Mouse (Mus musculus) lung, adult 2 months (tissue): Measurements from ENCODE around the gene Cd3d. TPM values are rescaled to one million over a fixed set of nuclear protein-coding genes. Genes with fewer than 3 reads are reported as not detected.

Experiments
- DNase-seq: peaks from one replicate; pipeline ENCODE4 v3.0.0; 2022
- H3K4me1 ChIP-seq: fragments of 200-500 bp; 2 replicates; pipeline ENCODE4 v1.6.1; 2011; ENCODE audit warnings: low read length; ENCODE audit not compliant: control insufficient read depth, insufficient read depth
- H3K4me3 ChIP-seq: fragments of 200-500 bp; replicated peaks from 2 replicates; pipeline ENCODE3; 2011; ENCODE audit warnings: low read depth, mild to moderate bottlenecking, control low read depth, low read length; ENCODE audit errors: extremely low read depth
- CTCF ChIP-seq: fragments of 200-500 bp; IDR thresholded peaks from 2 replicates; pipeline ENCODE4 v1.5.1; 2011; ENCODE audit warnings: mild to moderate bottlenecking, low read length, control low read depth; ENCODE audit not compliant: insufficient read depth
- POLR2A ChIP-seq: fragments of 200-500 bp; IDR thresholded peaks from 2 replicates; pipeline ENCODE4 v1.6.1; 2011; ENCODE audit warnings: low read depth, mild to moderate bottlenecking, control low read depth, low read length, borderline replicate concordance; ENCODE audit errors: extremely low read depth
- WGBS: fragments of 180-500 bp; shearing (Covaris S2); methylation state at CpG from one replicate; pipeline ENCODE4 v1.1.7; 2018; 5-methylcytosine and 5-hydroxymethylcytosine counted together
- polyA plus RNA-seq: library from polyadenylated mRNA; depleted of rRNA; stranded (reverse); fragments of >200 nt; gene quantifications from 2 replicates; pipeline ENCODE4 v1.2.3, GENCODE M21; 2012

The Cd3d gene
- polyA plus RNA-seq, 1 experiment, result 2.0 TPM

DNA sequence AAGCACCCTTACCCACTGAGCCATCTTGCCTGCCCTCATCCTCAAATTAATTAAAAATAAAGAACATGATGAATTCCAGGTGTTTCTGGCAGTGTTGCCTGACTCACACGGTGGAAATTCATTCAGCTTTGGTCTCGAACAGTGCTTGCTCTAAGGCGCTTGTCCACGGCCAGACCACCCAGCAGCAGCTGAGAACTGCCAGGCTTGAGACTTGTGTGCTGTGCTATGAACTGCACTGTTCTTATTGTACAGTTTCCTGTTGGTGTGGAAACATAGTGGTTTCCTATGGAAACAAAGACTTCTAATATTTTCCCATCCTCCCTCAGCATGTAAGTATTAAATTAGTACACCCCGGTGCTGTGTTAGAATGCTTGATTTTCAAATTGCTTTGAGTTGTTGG lies 5.4 kb downstream of the Cd3d start:
- no peak for DNase-seq
- Histone ChIP-seq H3K4me3 (no peak overlapping the region), H3K4me1 (no peaks in the 10 kb centered on the region)
- TF ChIP-seq CTCF (no peak), POLR2A (no peak)
- WGBS, result 57% methylated on average over 5 of the region's 5 CpGs

DNA sequence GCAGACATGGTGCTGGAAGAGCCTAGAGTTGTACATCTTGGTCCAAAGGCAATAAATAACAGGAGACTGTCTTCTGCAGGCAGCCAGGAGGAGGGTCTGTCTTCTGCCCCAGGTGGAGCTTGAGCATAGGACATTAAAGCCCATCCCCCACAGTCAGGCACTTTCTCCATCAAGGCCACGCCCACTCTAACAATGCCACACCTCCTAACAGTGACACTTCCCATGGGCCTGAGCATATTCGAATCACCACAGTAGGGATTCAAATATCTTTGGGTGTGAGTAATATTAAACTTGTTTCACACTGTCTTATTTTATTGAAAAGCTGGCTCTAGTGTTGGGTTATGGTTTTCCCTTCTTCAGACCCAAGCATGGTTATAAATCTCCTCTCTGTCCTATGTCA lies 10.2 kb downstream of the Cd3d start:
- no peaks in the 10 kb centered on the region for H3K4me1 ChIP-seq
- TF ChIP-seq POLR2A (no peak), CTCF (no peak)
- H3K4me3 ChIP-seq, result no peak overlapping the region
- 74% methylated on average over 2 of the region's 2 CpGs for WGBS
- DNase-seq, result no peak

- DNase-seq, result no peak
- TF ChIP-seq CTCF, result no peak
- TF ChIP-seq POLR2A, result no peak
- H3K4me3 ChIP-seq, result no peak overlapping the region
- no peaks in the 10 kb centered on the region for H3K4me1 ChIP-seq
Measured at GRCm38 (mm10) chr9:44992271-44992670, 10.7 kb downstream of the Cd3d start.

DNA sequence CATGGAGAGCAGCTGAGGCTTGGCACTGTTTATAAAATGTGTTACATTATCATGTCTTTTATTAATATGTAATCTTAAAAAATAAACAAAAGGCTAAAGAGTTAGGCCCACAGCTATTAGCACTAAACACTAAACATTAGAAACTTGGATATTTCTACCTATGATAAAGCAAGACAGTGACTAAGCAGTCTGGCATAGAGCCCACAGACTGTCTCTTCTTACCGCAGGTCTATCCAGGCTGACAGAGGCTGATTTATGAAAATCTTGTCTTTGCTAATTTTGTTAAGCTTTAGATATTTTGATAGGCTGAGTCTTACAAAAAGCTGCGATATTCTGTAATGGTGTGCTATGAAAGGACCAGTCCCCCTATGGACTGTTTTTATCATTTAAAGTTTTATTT lies 11.7 kb downstream of the Cd3d start:
- H3K4me3 ChIP-seq, result no peak overlapping the region
- TF ChIP-seq POLR2A (no peak), CTCF (no peak)
- H3K4me1 ChIP-seq, result no peaks in the 10 kb centered on the region
- no peak for DNase-seq
- WGBS, result 70% methylated on average over 2 of the region's 2 CpGs

DNA sequence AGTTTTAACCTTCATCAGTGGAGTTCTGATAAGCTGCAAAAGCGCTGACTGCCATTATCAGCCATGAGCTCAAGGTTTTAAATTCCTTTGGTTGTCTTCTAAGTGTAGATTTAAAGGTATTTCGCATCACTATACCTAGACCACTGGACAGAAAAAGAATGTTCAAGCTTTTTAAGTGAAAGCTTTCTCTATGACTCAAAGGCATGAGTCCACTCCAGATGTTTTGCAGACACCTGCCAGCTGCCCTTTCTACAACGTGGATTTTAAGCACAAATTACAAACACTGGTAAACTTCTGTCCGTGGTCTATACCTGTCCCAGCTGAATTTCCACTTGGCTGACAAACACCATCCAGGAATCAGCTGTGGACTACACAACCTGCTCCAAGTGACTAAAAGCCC lies 13.4 kb downstream of the Cd3d start:
- Histone ChIP-seq H3K4me3 (no peak overlapping the region), H3K4me1 (no peaks in the 10 kb centered on the region)
- no peak for DNase-seq
- 69% methylated on average over 4 of the region's 4 CpGs for WGBS
- no peak for TF ChIP-seq CTCF
- no peak for TF ChIP-seq POLR2A

- TF ChIP-seq POLR2A (no peak), CTCF (no peak)
- Histone ChIP-seq H3K4me3 (no peak overlapping the region), H3K4me1 (no peaks in the 10 kb centered on the region)
- WGBS, result 89% methylated on average over 7 of the region's 7 CpGs
- DNase-seq, result no peak
Measured at GRCm38 (mm10) chr9:44996590-44996989, 15.0 kb downstream of the Cd3d start.

- 59% methylated on average over 11 of the region's 11 CpGs for WGBS
- Histone ChIP-seq H3K4me3 (no peak overlapping the region), H3K4me1 (no peaks in the 10 kb centered on the region)
- DNase-seq, result no peak
- TF ChIP-seq CTCF (no peak), POLR2A (no peak)
Measured at GRCm38 (mm10) chr9:44998138-44998537, 16.6 kb downstream of the Cd3d start.

DNA sequence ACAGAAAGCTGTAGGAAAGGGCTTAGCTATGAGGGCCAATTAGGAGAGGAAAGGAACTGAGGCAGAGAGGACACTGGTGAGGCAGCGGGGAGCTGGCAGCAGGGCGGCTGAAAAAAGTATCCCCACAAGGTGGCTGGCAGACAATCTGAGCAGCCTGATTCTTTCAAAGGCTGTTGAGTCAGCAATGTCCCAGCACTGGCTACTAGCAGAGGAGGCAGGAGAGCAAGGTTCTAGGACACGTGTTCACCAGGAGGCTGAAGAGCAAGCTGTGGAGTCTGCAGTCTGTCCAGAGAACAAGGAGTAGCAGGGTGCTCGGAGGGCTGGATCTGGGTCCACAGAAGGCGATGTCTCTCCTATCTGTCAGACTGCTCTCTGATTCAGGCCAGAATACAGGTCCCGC lies 17.6 kb downstream of the Cd3d start:
- H3K4me1 ChIP-seq, result no peaks in the 10 kb centered on the region
- no peak overlapping the region for H3K4me3 ChIP-seq
- DNase-seq, result no peak
- WGBS, result 58% methylated on average over 6 of the region's 6 CpGs
- TF ChIP-seq CTCF, result no peak
- TF ChIP-seq POLR2A, result no peak

DNA sequence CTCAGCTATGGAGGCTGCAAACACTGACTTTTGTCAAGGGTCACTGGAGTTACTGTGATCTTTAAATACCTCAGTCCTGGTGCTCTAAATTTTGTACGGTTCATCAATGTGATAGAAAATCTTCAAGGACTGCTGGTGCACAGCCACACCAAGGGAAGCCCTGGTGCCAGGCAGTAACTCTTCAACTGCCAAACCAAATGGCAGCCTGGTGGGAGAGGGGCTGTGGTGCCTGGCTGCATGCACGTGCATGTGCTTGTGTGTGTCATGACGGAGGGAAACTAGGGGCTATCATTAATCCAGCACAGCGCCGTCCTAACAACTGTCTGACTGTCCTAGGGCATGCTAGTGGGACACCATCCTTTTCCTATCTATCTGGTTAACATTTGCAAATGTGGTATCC lies 18.2 kb downstream of the Cd3d start:
- Histone ChIP-seq H3K4me1 (no peaks in the 10 kb centered on the region), H3K4me3 (no peak overlapping the region)
- 76% methylated on average over 5 of the region's 5 CpGs for WGBS
- TF ChIP-seq CTCF, result no peak
- no peak for TF ChIP-seq POLR2A
- no peak for DNase-seq

DNA sequence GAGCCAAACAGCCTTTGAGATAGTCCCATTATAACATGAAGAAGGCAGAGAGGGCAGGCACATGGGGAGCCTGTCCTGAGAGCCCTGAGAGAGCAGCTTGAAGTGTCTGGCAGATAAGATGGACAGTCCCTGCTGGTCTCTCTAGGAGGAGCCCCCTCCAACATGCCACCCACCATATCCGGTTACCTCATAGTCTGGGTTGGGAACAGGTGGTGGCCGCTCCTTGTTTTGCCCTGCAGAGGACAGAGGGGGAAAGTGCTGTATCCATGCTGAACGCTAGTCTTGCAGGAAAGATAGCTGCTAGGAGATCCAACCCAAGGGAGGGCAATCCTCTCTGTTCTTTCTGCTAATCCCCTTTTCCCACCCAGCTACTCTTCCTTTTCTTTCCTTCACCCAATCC lies 18.7 kb downstream of the Cd3d start:
- DNase-seq, result no peak
- TF ChIP-seq POLR2A (no peak), CTCF (no peak)
- Histone ChIP-seq H3K4me1 (no peaks in the 10 kb centered on the region), H3K4me3 (no peak overlapping the region)
- 61% methylated on average over 3 of the region's 3 CpGs for WGBS

DNA sequence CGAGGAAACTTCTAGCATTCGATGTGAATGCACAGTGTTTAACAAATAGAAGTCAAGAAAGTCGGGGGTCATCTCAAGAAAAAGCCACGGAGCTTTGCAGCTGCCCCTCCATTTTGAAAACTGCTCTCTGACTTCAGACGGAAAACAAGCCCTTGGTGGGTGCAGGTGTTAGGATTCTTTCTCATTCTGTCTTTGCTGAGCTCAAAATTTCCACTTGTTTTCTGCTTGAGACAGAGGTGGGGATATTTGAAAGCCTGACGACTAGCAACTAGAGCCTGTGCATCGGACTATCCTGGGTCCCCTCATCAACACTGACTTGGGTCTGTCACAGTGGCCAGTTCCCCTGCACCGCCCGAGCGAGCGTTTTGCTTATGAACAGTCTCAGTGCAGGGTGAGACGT lies 25.8 kb downstream of the Cd3d start:
- no peaks in the 10 kb centered on the region for H3K4me1 ChIP-seq
- DNase-seq, result no peak
- WGBS, result 62% methylated on average over 12 of the region's 12 CpGs
- H3K4me3 ChIP-seq, result no peak overlapping the region
- TF ChIP-seq CTCF (no peak), POLR2A (no peak)
